Mouse (Mus musculus) left cerebral cortex, adult 2 months (tissue): ENCODE results near the gene Sema4b. TPM values are rescaled to one million over a fixed set of nuclear protein-coding genes. Genes with fewer than 3 reads are reported as not detected.

Experiments used
- DNase-seq, 2 experiments: peaks; one replicate each; pipeline ENCODE4 v3.0.0; 2021 to 2022; ENCODE audit warnings: low spot score in 2 of 2, mixed read lengths in 1 of 2; ENCODE audit errors: extremely low spot score in 1 of 2
- H3K27ac ChIP-seq: fragments of 200-600 bp; 2 replicates; pipeline ENCODE4 v1.8.1; 2022
- H3K4me3 ChIP-seq: fragments of 200-600 bp; 2 replicates; pipeline ENCODE4 v1.8.1; 2022
- CTCF ChIP-seq: fragments of 200-600 bp; IDR thresholded peaks from 2 replicates; pipeline ENCODE4 v1.8.1; 2022; ENCODE audit warnings: antibody characterized with exemption, mild to moderate bottlenecking, moderate library complexity
- intact Hi-C: fragments of 180-260 bp; cut with DNase I; formaldehyde crosslinking; loops from one replicate; pipeline ENCODE4 v1.15.1; 2025
- total RNA-seq, 2 experiments: library from RNA; stranded (reverse); gene quantifications; 2 replicates each; pipeline ENCODE4 v1.2.3; 2021

Gene Sema4b
- total RNA-seq, 2 experiments from 2014 or later = 19.4 to 20.6 TPM

DNA sequence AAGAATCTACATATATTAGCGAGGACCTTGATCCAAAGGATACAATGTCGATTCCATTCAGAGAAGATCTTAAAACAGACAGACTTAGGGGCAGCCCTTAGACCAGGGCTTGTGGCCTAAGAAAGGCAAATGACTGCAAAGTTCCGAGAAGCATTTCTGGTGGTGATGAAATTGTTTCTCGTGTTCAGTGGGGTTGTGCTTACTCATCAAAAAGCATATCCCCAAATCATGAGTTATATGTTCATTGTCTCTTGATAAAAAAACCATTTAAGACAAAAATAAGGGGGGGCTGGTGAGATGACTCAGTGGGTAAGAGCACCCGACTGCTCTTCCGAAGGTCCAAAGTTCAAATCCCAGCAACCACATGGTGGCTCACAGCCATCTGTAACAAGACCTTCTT, 7.3 kb upstream of the Sema4b start:
- DNase-seq = no peak
- intact Hi-C loops = no loop called here
- H3K27ac ChIP-seq = no peak overlapping the region
- no peak overlapping the region for H3K4me3 ChIP-seq
- TF ChIP-seq CTCF = no peak

DNA sequence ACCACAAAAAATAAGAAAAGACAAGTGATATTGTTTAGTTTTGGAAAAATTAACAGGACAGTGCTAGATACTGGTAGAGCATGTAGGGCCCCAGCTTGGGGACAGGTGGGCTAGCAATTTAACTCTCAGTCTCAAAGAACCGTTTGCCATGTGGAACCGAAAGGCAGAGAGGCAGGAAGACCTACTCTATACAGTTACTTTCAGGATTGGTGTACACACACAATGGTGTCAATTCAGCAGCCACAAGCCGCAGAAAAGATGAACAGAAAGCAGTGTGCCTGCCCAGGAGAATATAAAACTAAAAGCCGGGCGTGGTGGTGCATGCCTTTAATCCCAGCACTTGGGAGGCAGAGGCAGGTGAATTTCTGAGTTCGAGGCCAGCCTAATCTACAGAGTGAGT, 6.9 kb upstream of the Sema4b start:
- intact Hi-C loops = no loop called here

DNA sequence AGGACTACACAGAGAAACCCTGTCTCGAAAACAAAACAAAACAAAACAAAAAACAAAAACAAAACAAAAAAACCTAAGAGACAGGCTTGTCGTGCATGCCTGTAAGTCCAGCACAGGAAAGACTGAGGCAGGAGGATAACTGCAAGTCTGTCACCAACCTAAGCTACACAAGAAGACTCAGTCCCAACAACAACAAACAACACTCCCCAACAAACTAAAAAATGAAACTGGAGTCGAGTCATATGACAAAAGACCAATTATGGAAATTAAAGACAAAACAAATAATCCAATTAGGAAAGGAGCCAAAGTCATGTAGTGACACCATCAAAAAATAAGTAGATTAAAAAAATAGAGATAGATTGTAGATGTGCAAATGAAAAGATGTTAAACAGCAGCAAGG, 6.4 kb upstream of the Sema4b start:
- Histone ChIP-seq H3K4me3 (no peak overlapping the region), H3K27ac (no peak overlapping the region)
- intact Hi-C loops = no loop called here
- TF ChIP-seq CTCF = no peak
- no peak for DNase-seq

More for the DNA sequence above, 6.9 kb upstream of the Sema4b start:
- no peak for DNase-seq
- no peak for TF ChIP-seq CTCF
- Histone ChIP-seq H3K27ac (no peak overlapping the region), H3K4me3 (no peak overlapping the region)

DNA sequence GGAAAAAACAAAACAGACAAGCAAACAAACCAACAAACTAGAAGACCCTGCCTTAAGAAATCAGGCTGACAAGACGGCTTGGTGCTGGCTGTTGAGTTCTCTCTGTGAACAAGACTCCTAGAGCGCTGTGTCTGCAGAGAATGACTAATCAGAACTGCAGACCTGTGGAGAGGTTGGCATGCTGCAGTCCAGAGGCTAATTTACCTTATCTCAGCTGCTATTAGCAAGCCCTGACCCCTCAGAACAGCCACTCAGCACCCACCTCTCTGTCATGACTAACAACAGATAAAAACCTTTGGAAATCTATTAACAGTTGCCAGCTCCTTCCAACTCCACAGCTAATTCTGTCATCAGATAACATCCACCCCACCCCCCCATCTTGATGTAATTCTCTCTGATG, 5.6 kb upstream of the Sema4b start:
- Histone ChIP-seq H3K4me3 (no peak overlapping the region), H3K27ac (no peak overlapping the region)
- TF ChIP-seq CTCF = no peak
- intact Hi-C loops = no loop called here
- no peak for DNase-seq

DNA sequence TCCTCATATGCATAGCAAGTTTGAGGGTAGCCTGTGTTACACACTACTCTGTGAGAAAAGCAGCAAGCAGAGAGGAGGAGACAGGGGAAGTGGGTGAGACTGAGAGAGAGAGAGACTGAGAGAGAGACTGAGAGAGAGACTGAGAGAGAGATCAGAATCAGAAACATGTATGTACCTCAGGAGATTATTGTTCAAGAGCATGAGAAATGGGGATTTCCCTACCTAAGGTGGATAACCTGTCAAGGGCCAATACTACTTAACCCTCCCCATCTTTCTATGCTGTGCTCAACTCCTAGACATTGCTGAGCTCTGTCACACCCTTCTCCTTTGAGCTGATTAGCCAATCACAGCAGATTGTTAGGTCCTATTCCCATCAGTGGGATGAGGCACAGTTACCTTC, 4.5 kb upstream of the Sema4b start:
- H3K27ac ChIP-seq = no peak overlapping the region
- intact Hi-C loops = no loop called here
- TF ChIP-seq CTCF = no peak
- H3K4me3 ChIP-seq = no peak overlapping the region
- no peak for DNase-seq

DNA sequence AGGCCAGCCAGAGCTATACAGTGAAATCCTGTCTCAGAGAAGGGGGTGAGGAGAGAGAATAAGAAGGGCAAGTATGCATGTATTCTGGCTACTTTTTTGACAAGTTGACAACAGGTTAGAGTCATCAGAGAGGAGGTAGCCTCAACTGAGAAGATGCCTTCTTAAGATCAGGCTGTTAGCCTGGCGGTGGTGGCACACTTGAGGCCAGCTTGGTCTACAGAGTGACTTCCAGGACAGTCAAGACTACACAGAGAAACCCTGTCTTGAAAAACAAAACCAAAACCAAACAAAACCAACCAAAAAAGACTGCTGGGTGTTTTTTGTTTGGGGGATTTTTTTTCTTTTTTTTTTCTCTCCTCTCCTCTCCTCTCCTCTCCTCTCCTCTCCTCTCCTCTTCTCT, 3.2 kb upstream of the Sema4b start:
- DNase-seq = no peak
- TF ChIP-seq CTCF = no peak
- no peak overlapping the region for H3K4me3 ChIP-seq
- H3K27ac ChIP-seq = no peak overlapping the region
- intact Hi-C loops = no loop called here

DNA sequence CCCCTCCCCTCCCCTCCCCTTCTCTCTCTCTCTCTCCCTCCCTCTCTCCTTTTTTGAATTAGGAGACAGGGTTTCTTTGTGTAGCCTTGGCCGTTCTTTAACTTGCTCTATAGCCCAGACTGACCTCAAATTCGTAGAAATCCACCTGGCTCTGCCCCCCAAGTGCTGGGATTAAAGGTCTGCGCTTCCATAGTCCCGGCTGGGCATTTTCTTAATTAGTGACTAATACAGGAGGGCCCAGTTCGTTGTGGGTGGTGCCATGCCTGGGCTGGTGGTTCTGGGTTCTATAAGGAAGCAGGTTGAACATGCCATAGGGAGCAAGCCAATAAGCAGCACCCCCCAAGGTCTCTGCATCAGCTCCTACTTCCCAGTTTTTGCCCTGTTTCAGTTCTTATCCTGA, 2.7 kb upstream of the Sema4b start:
- no peak for TF ChIP-seq CTCF
- DNase-seq = no peak
- intact Hi-C loops = no loop called here
- Histone ChIP-seq H3K4me3 (no peak overlapping the region), H3K27ac (no peak overlapping the region)

DNA sequence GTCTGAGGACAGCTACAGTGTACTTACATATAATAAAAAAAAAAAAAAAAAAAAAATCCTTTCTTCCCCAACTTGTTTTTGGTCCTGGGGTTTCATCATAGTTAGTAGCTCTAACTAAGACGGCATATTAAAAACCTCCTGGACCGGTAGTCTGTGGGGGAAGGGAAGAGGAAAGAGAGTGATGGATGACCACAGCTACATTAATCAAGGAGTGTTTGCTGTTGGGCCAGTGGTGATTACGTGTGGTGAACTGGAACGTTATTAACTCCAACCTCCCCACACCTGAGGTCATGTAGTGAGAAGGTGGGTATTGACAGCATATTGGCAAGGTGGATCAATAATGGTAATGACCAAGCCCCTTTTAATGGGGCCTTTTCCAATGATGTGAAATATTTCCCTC, 2.1 kb upstream of the Sema4b start:
- intact Hi-C loops = no loop called here
- no peak for TF ChIP-seq CTCF
- no peak overlapping the region for H3K27ac ChIP-seq

DNA sequence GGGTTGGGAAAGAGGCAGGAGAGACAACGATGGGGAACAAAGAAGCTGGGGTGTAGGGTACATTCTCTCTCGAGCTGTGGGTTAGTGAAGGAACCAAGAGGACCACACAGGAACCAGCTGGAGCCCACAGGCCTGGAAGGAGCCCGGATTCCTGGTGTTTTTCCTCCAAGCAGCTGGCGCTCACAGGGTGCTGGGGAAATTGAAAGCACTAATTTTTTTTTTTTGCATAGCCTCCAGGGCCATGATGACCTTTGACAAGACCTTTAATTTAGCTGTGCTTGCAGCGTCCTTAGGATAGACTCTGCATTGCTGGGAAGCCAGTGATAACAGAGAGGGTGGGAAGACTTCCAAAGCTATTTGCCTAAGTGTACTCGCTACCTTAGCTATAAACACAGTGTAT, 1.7 kb upstream of the Sema4b start:
- no peak for DNase-seq
- H3K4me3 ChIP-seq = no peak overlapping the region
- intact Hi-C loops = no loop called here
- H3K27ac ChIP-seq = no peak overlapping the region
- TF ChIP-seq CTCF = no peak

More for the DNA sequence above, 2.1 kb upstream of the Sema4b start:
- DNase-seq = no peak
- no peak overlapping the region for H3K4me3 ChIP-seq

DNA sequence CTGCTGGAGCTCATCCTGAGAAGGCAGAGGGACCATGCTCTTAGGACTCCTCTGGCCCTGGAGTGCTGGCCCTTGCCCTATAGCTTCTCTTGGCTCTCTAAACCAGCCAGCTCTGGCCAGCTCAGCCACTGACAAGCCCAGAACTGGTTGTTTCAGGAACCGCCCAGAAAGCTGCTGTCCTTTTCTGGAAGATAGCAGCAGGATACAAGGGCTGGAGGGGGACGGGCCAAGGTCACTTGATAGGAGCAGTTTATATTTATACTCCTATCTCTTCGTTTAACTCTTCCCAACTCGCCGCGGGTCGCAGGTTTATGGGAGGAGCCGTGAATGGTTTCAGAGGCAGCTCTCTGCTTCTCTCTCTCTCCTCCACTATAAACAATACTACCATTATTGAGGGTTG, 620 bp upstream of the Sema4b start:
- peak overlapping the region; percentile 69 for H3K4me3 ChIP-seq
- no peak for DNase-seq
- no peak for TF ChIP-seq CTCF
- H3K27ac ChIP-seq = peak overlapping the region; percentile 95
- intact Hi-C loops = no loop called here

DNA sequence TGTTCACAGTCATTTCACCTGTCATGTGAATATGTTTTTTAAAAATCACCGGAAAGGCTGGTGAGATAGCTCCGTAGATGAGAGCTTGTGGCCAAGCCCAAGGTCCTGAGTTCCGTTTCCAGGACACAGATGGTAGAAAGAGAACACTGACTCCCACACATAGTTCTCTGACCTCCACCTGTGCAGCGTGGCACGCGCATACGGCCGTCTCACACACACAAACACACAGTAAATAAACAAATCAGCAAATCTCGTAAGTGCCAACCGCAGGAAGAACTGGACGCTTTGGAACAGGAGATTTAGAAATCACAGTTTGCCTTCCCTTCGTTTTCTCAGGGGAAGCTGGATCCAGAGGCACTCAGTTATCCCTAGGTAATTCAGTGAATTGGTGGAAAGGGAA, 860 bp downstream of the Sema4b start:
- intact Hi-C loops = no loop called here
- TF ChIP-seq CTCF = no peak
- peak overlapping the region; percentile 69 for H3K4me3 ChIP-seq
- peak overlapping the region; percentile 95 for H3K27ac ChIP-seq
- peak in 1 of 2 experiments; percentile 12 for DNase-seq

DNA sequence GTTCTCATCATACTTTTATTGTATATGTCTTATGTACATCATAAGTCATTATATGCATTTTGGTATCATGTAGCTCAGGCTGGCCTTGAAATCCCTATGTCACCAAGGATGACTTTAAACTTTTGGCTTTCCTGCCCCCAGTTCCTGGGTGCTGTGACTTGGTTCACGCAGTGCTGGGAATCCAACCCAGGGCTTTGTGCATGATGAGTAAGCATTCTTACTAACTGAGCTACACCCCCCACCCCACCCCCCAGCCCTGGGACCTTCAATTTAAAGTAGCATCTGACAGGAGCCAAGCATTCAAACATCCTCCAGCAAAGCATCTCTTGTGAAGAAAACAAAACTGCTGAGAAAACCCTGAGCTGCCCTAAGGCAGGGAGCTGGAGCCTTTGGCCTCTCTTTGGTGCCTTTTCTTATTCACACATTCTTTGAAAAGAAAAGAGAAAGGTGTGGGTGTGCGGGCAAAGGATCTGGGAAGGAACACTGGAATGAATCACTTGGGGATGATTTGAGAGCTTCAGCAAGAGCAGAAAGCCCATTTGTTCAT, 2.0 kb downstream of the Sema4b start:
- DNase-seq = no peak
- intact Hi-C loops = loop anchor here (2.0 kb wide), 1 partner anchor 40 kb away; no protein-coding TSS in a partner anchor
- peak overlapping the region; percentile 42 for H3K27ac ChIP-seq

DNA sequence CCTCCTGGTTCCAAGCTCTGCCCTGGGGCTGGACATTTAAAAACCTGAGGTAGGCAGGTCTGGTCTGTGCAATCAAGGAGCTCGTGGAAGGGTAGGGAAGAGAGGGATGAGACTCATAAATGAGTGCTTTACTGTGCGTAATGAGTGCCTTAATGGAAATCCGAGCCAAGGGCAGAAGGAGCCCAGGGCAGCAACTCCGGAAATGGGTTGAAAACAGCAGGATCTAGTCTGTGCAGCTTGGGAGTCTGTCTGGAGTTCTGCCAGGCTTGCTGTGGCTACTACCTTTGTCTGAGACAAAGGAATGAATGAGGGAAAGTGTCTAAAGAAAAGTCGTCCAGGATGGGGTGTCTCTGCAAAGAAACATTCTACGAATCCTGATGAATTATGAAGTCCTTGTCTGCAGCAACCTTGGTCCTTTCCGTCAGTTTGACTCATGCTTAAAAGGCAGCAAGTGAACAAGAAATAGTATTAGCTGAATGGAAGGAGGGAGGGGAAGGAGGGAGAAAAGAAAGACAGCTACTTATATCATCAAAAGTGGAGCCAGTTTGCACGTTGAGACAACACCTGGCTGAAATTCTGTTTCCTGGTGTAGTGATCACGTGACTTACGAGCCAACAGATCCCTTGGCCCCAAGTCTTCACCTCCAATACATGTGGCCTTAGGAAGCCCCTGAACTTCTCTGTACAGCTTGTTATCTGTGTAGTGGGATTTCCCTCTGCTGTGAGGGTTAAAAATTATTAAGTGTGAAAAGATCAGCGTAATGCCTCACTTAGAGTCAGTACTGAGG, 2.7 kb downstream of the Sema4b start:
- DNase-seq = no peak
- H3K4me3 ChIP-seq = no peak overlapping the region
- intact Hi-C loops = loop anchor here (2.0 kb wide), 1 partner anchor 41 kb away; no protein-coding TSS in a partner anchor
- H3K27ac ChIP-seq = peak overlapping the region; percentile 42
- no peak for TF ChIP-seq CTCF

More for the DNA sequence above, 2.0 kb downstream of the Sema4b start:
- H3K4me3 ChIP-seq = no peak overlapping the region
- TF ChIP-seq CTCF = no peak
